Mouse (Mus musculus) G1E (cell line): Measurements from ENCODE around the gene Grhl3.

Experiments
- CTCF ChIP-seq: IDR thresholded peaks from 2 replicates; pipeline ENCODE4 v1.5.1; 2012; ENCODE audit warnings: low read depth, low read length, inconsistent platforms, mixed read lengths
- GATA1 ChIP-seq: IDR thresholded peaks from 2 replicates; pipeline ENCODE4 v1.6.1; 2012; ENCODE audit warnings: borderline replicate concordance, low read length, inconsistent platforms, mixed read lengths
- TAL1 ChIP-seq: conservative IDR thresholded peaks from 2 replicates; pipeline ENCODE4 v1.6.1; 2012; ENCODE audit warnings: low read depth, low read length, inconsistent platforms, mixed read lengths

DNA sequence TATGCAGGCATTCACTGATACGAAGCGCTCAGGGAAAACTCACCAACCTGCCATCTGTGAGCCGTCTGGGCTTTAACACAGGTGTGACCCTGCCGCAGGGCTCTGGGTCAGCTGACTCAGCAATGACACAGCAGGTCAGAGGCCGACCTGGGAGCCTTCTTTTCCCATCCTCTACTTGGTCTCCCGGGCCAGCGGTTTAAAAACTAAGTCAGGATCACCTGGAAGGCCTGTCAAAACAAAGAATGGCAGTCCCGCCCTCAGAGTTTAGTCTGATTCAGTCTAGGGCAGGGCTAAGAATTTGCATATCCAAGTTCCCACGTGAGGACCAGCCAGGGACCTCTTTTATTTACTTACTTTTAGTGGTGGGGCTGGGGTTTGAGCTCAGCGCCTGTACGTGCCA is 4.2 kb downstream of the Grhl3 start:
- TF ChIP-seq GATA1 (no peak), CTCF (no peak), TAL1 (no peak)
